Mouse (Mus musculus): ENCODE results near the gene Megf8. TPM values are rescaled to one million over a fixed set of nuclear protein-coding genes. Genes with fewer than 3 reads are reported as not detected.

Gene Megf8
- total and polyA plus RNA-seq, 2 experiments = 1.5 to 5.1 TPM

- DNase-seq (ENCODE audit: extremely low read depth, low read depth, low spot score) = no peak
- Histone ChIP-seq H3K36me3 (ENCODE audit: control insufficient read depth, insufficient read depth, low read length) (peaks cover 13% of the 10 kb centered on the region), H3K9ac (ENCODE audit: low read depth, low read length) (no peak overlapping the region), H3K79me2 (ENCODE audit: control insufficient read depth, insufficient read depth, low read length) (peaks cover 4% of the 10 kb centered on the region; the same call in 1 of the 2 replicates), H3K4me1 (ENCODE audit: control insufficient read depth, insufficient read depth, low read length) (peaks cover 10% of the 10 kb centered on the region), H3K27ac (replicated peaks; ENCODE audit: insufficient read depth, low read depth, low read length) (no peak overlapping the region), H3K27me3 (ENCODE audit: control insufficient read depth, insufficient read depth, low read length) (no peaks in the 10 kb centered on the region), H3K4me3 (ENCODE audit: insufficient read depth, low read depth, low read length) (no peak overlapping the region)
- TF ChIP-seq POLR2A (IDR thresholded peaks at IDR 0.05; ENCODE audit: extremely low read depth, insufficient read depth, low read length) (no peak), CTCF (IDR thresholded peaks at IDR 0.05; ENCODE audit: low read depth, low read length) (no peak)
- WGBS = 94% methylated on average over 20 of the region's 20 CpGs
These were observed 31.3 kb upstream of the Megf8 start for GRCm38 (mm10) chr7:25285511-25286238.

GRCm38 (mm10) chr7:25286989-25287388 lies 30.0 kb upstream of the Megf8 start:
- Histone ChIP-seq H3K27me3 (ENCODE audit: control insufficient read depth, insufficient read depth, low read length) (no peaks in the 10 kb centered on the region), H3K9ac (ENCODE audit: low read depth, low read length) (no peak overlapping the region), H3K27ac (replicated peaks; ENCODE audit: insufficient read depth, low read depth, low read length) (no peak overlapping the region), H3K36me3 (ENCODE audit: control insufficient read depth, insufficient read depth, low read length) (peaks cover 15% of the 10 kb centered on the region), H3K4me1 (ENCODE audit: control insufficient read depth, insufficient read depth, low read length) (peaks cover 7% of the 10 kb centered on the region), H3K4me3 (ENCODE audit: insufficient read depth, low read depth, low read length) (no peak overlapping the region), H3K79me2 (ENCODE audit: control insufficient read depth, insufficient read depth, low read length) (peaks cover 4% of the 10 kb centered on the region; the same call in 1 of the 2 replicates)
- no peak for TF ChIP-seq POLR2A (IDR thresholded peaks at IDR 0.05; ENCODE audit: extremely low read depth, insufficient read depth, low read length)
- TF ChIP-seq CTCF (IDR thresholded peaks at IDR 0.05; ENCODE audit: low read depth, low read length) = no peak
- 88% methylated on average over 8 of the region's 8 CpGs for WGBS
- DNase-seq (ENCODE audit: extremely low read depth, low read depth, low spot score) = no peak

DNA sequence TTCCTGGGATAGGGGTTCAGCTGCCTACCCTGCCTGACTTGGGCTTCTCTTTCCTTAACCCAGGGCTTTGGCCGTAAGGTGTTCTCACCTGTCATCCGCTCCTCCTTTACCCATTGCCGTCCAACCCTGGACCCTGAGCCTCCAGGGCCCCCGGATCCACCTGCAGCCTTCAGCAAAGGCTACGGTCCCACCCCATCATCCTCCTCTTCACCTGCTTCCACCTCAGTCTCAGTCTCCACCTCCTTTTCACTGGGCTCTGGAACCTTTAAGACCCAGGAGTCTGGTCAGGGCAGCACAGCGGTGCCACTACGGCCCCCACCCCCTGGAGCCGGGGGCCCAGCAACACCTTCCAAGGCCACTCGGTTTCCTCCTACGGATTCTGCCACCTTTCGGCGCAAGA lies 29.0 kb upstream of the Megf8 start:
- Histone ChIP-seq H3K4me1 (ENCODE audit: control insufficient read depth, insufficient read depth, low read length) (peaks cover 4% of the 10 kb centered on the region), H3K4me3 (ENCODE audit: insufficient read depth, low read depth, low read length) (no peak overlapping the region), H3K36me3 (ENCODE audit: control insufficient read depth, insufficient read depth, low read length) (peaks cover 16% of the 10 kb centered on the region), H3K27ac (replicated peaks; ENCODE audit: insufficient read depth, low read depth, low read length) (no peak overlapping the region), H3K27me3 (ENCODE audit: control insufficient read depth, insufficient read depth, low read length) (no peaks in the 10 kb centered on the region), H3K9ac (ENCODE audit: low read depth, low read length) (no peak overlapping the region), H3K79me2 (ENCODE audit: control insufficient read depth, insufficient read depth, low read length) (no peaks in the 10 kb centered on the region)
- WGBS = 97% methylated on average over 12 of the region's 12 CpGs
- no peak for DNase-seq (ENCODE audit: extremely low read depth, low read depth, low spot score)
- TF ChIP-seq POLR2A (IDR thresholded peaks at IDR 0.05; ENCODE audit: extremely low read depth, insufficient read depth, low read length) = no peak
- TF ChIP-seq CTCF (IDR thresholded peaks at IDR 0.05; ENCODE audit: low read depth, low read length) = no peak

DNA sequence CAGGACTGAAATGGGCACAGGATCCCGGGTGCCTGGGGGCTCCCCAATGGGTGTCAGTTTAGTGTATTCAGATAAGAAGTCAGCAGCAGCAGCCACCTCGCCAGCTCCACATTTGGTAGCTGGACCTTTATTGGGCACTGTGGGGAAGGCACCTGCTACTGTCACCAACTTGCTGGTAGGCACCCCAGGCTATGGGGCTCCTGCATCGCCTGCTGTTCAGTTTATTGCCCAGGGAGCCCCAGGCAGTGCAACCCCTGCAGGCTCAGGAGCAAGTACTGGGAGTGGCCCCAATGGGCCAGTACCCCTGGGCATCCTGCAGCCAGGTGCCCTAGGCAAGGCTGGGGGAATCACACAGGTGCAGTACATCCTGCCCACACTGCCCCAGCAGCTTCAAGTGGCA lies 28.2 kb upstream of the Megf8 start:
- Histone ChIP-seq H3K79me2 (ENCODE audit: control insufficient read depth, insufficient read depth, low read length) (no peaks in the 10 kb centered on the region), H3K4me3 (ENCODE audit: insufficient read depth, low read depth, low read length) (no peak overlapping the region), H3K36me3 (ENCODE audit: control insufficient read depth, insufficient read depth, low read length) (peaks cover 17% of the 10 kb centered on the region), H3K27me3 (ENCODE audit: control insufficient read depth, insufficient read depth, low read length) (no peaks in the 10 kb centered on the region), H3K9ac (ENCODE audit: low read depth, low read length) (no peak overlapping the region), H3K4me1 (ENCODE audit: control insufficient read depth, insufficient read depth, low read length) (no peaks in the 10 kb centered on the region), H3K27ac (replicated peaks; ENCODE audit: insufficient read depth, low read depth, low read length) (no peak overlapping the region)
- TF ChIP-seq POLR2A (IDR thresholded peaks at IDR 0.05; ENCODE audit: extremely low read depth, insufficient read depth, low read length) (no peak), CTCF (IDR thresholded peaks at IDR 0.05; ENCODE audit: low read depth, low read length) (no peak)
- WGBS = 95% methylated on average over 3 of the region's 3 CpGs
- no peak for DNase-seq (ENCODE audit: extremely low read depth, low read depth, low spot score)

GRCm38 (mm10) chr7:25289925-25290324 lies 27.0 kb upstream of the Megf8 start:
- peaks cover 17% of the 10 kb centered on the region for H3K36me3 ChIP-seq (ENCODE audit: control insufficient read depth, insufficient read depth, low read length)
- WGBS = 100% methylated on average over 3 of the region's 3 CpGs

GRCm38 (mm10) chr7:25290463-25290862 lies 26.5 kb upstream of the Megf8 start:
- WGBS = 100% methylated on average over 1 of the region's 1 CpGs
- Histone ChIP-seq H3K27ac (replicated peaks; ENCODE audit: insufficient read depth, low read depth, low read length) (no peak overlapping the region), H3K36me3 (ENCODE audit: control insufficient read depth, insufficient read depth, low read length) (peaks cover 17% of the 10 kb centered on the region), H3K9ac (ENCODE audit: low read depth, low read length) (no peak overlapping the region), H3K27me3 (ENCODE audit: control insufficient read depth, insufficient read depth, low read length) (no peaks in the 10 kb centered on the region), H3K79me2 (ENCODE audit: control insufficient read depth, insufficient read depth, low read length) (no peaks in the 10 kb centered on the region), H3K4me3 (ENCODE audit: insufficient read depth, low read depth, low read length) (no peak overlapping the region), H3K4me1 (ENCODE audit: control insufficient read depth, insufficient read depth, low read length) (no peaks in the 10 kb centered on the region)
- no peak for TF ChIP-seq CTCF (IDR thresholded peaks at IDR 0.05; ENCODE audit: low read depth, low read length)
- TF ChIP-seq POLR2A (IDR thresholded peaks at IDR 0.05; ENCODE audit: extremely low read depth, insufficient read depth, low read length) = no peak
- no peak for DNase-seq (ENCODE audit: extremely low read depth, low read depth, low spot score)

More at GRCm38 (mm10) chr7:25289925-25290324, 27.0 kb upstream of the Megf8 start:
- Histone ChIP-seq H3K9ac (ENCODE audit: low read depth, low read length) (no peak overlapping the region), H3K27ac (replicated peaks; ENCODE audit: insufficient read depth, low read depth, low read length) (no peak overlapping the region), H3K27me3 (ENCODE audit: control insufficient read depth, insufficient read depth, low read length) (no peaks in the 10 kb centered on the region), H3K4me1 (ENCODE audit: control insufficient read depth, insufficient read depth, low read length) (no peaks in the 10 kb centered on the region), H3K79me2 (ENCODE audit: control insufficient read depth, insufficient read depth, low read length) (no peaks in the 10 kb centered on the region), H3K4me3 (ENCODE audit: insufficient read depth, low read depth, low read length) (no peak overlapping the region)
- 0 out of 2 replicates have a peak, but pooled peaks have one; percentile 10 for TF ChIP-seq CTCF (IDR thresholded peaks at IDR 0.05; ENCODE audit: low read depth, low read length)
- no peak for TF ChIP-seq POLR2A (IDR thresholded peaks at IDR 0.05; ENCODE audit: extremely low read depth, insufficient read depth, low read length)
- DNase-seq (ENCODE audit: extremely low read depth, low read depth, low spot score) = no peak
